Mouse (Mus musculus): ENCODE results near the gene Zfp27. TPM values are rescaled to one million over a fixed set of nuclear protein-coding genes. Genes with fewer than 3 reads are reported as not detected.
"Not testable (repeated sequence)": the region's sequence is repeated elsewhere in the genome, so short reads cannot be mapped to it uniquely, and the experiment has no call there.

Gene Zfp27
- polyA plus RNA-seq, 1 experiment from 2014 or later, result 14.2 TPM

DNA sequence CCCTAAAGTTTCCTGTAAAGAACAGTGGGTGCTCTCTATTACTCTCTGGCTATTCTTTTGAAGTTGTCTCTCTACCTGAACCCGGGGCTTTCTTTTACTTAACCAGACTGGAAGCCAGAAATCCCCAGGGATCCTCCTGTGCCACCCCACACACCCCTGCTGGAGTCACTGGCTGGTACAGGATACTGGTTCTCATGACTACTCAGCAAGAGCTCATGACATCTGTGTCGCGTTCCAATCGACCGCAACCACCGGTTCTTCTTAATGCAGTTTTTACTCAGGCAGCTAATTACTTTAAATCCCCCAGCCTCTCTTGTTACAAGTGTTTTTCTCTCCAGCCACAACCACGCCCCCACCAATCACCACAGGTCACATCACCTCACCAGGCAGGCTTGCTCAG, 26.3 kb downstream of the Zfp27 start:
- Histone ChIP-seq H3K4me1 (no peaks in the 10 kb centered on the region), H3K4me2 (no peak overlapping the region), H3K27ac (replicated peaks) (no peak overlapping the region), H3K27me3 (replicated peaks) (no peaks in the 10 kb centered on the region), H3K9ac (replicated peaks) (no peak overlapping the region), H3K36me3 (peaks cover 38% of the 10 kb centered on the region), H3K9me3 (replicated peaks) (peaks cover 15% of the 10 kb centered on the region), H3K4me3 (replicated peaks) (no peak overlapping the region)
- 77% methylated on average over 7 of the region's 7 CpGs for WGBS
- no peak for ATAC-seq (ENCODE audit: low FRiP score)

DNA sequence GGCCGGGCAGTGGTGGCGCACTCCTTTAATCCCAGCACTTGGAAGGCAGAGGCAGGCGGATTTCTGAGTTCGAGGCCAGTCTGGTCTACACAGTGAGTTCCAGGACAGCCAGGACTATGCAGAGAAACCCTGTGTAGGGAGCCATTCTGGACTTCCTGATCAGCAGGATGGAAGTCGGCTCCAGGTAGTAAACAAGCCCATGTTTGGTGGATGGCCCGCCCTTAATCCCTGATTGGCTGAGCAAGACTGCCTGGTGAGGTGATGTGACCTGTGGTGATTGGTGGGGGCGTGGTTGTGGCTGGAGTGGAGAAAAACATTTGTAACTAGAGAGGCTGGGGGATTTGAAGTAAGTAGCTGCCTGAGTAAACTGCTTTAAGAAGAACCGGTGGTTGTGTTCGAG, 28.8 kb downstream of the Zfp27 start:
- not testable (repeated sequence) for H3K27ac ChIP-seq (replicated peaks); H3K4me2 ChIP-seq; ATAC-seq (ENCODE audit: low FRiP score); H3K4me3 ChIP-seq (replicated peaks); H3K9ac ChIP-seq (replicated peaks); H3K27me3 ChIP-seq (replicated peaks); H3K4me1 ChIP-seq
- peaks cover 29% of the 10 kb centered on the region for H3K9me3 ChIP-seq (replicated peaks)
- 97% methylated on average over 9 of the region's 9 CpGs for WGBS
- peaks cover 57% of the 10 kb centered on the region for H3K36me3 ChIP-seq

DNA sequence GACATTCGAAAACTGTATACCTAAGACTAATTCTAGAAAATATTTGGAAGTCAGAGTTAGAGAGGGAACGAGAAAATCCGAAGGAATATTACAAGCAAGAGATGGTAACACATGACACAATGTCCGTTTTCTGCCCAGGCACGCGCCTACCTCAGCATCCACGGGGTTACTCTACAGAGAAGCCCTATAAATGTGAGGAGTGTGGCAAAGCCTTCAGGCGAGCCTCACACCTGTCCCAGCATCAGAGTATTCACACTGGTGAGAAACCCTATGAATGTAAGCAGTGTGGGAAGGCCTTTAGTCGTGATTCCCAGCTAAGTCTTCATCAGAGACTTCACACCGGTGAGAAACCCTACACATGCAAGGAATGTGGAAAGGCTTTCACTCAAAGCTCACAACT, 32.1 kb downstream of the Zfp27 start:
- no peaks in the 10 kb centered on the region for H3K27me3 ChIP-seq (replicated peaks)
- no peak for ATAC-seq (ENCODE audit: low FRiP score)
- H3K27ac ChIP-seq (replicated peaks), result no peak overlapping the region
- no peak overlapping the region for H3K4me2 ChIP-seq
- H3K4me1 ChIP-seq, result no peaks in the 10 kb centered on the region
- no peak overlapping the region for H3K4me3 ChIP-seq (replicated peaks)
- peaks cover 34% of the 10 kb centered on the region for H3K9me3 ChIP-seq (replicated peaks)
- peaks cover 73% of the 10 kb centered on the region for H3K36me3 ChIP-seq
- WGBS, result 94% methylated on average over 10 of the region's 10 CpGs
- H3K9ac ChIP-seq (replicated peaks), result no peak overlapping the region

DNA sequence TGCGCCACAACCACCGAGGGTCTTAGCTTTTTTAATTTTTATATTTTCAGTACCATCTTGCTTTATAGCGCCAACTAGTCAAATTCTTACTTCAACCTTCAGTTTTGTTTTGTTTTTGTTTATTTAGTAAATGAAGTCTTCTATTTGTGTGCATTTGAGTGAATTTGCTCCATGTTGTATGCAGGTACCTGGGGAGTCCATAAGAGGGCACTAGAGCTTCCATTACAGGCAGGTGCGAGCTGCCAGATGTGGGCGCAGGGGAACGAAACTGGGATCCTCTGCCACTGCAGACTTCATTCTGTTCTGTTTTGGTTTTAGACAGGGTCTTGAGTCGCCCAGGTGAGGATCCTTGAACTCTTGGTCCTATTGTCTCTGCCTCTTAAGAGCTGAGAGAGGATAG, 44.7 kb downstream of the Zfp27 start:
- 95% methylated on average over 7 of the region's 7 CpGs for WGBS
- H3K27ac ChIP-seq (replicated peaks), result no peak overlapping the region
- no peak for ATAC-seq (ENCODE audit: low FRiP score)
- H3K27me3 ChIP-seq (replicated peaks), result no peaks in the 10 kb centered on the region
- H3K9me3 ChIP-seq (replicated peaks), result no peaks in the 10 kb centered on the region
- H3K4me3 ChIP-seq (replicated peaks), result no peak overlapping the region
- peaks cover 10% of the 10 kb centered on the region; the same call in 1 of the 2 replicates for H3K36me3 ChIP-seq
- peaks cover 12% of the 10 kb centered on the region for H3K4me1 ChIP-seq
- H3K4me2 ChIP-seq, result no peak overlapping the region
- H3K9ac ChIP-seq (replicated peaks), result no peak overlapping the region

DNA sequence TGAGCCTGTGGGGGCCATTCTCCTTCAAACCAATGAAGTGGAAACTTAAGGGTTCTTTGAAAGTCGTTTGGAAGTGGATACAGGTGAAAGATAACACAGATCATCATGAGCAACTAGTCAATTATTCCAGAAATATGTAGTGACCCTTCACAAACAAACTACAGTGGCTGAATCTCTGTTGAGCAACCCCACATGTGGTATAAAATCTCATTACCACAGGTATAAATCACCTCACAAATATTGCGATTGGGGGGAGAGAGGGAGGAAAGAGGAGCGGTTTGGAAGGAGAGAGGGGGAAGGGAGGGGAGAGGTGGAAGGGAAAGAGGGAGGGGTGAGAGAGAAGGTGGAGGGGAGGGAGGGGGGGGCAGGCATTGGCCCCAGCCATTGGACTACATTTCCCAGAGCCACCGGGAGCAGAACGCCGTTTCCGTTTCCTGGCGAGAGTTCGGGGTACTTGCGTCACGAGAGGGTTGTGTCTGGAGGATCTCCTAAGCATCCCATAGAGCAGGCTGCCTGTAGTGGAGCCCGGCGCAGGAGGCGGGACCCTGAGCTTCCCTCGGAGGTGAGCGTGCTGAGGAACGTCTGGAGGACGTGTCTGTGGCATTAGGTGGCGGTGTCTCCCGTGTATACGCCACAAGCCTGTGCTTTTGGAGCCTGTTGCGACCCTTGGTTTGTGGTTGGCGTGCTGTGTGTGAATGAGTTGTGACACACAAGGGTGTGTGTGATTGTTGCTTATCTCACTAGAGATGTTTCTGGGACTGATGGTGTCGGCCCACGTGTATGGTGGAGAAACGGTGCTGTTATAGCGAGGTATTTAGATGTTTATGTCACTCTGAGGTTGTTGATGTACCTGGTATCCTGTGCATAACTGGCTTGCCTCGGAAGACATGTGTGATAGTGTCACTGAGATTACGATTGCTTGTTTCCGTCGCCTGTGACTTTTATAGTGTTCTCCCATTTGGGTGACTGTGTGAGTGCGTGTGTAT, 46.5 kb downstream of the Zfp27 start, which contains the start of gene Zfp420:
Zfp420 (plus strand) TSS at position 448 of the 986 bp plus-strand sequence.
- WGBS, result 5% methylated on average over 32 of the region's 32 CpGs
- Histone ChIP-seq H3K4me1 (peaks cover 12% of the 10 kb centered on the region), H3K4me3 (replicated peaks) (peak within 1 kb of the TSS; percentile 75), H3K36me3 (peaks cover 10% of the 10 kb centered on the region; the same call in 1 of the 2 replicates), H3K27ac (replicated peaks) (peak within 1 kb of the TSS; percentile 81), H3K27me3 (replicated peaks) (no peaks in the 10 kb centered on the region), H3K9ac (replicated peaks) (peak within 1 kb of the TSS; percentile 77), H3K4me2 (peak within 1 kb of the TSS; percentile 73), H3K9me3 (replicated peaks) (no peaks in the 10 kb centered on the region)
- peak; percentile 97 for ATAC-seq (ENCODE audit: low FRiP score)

DNA sequence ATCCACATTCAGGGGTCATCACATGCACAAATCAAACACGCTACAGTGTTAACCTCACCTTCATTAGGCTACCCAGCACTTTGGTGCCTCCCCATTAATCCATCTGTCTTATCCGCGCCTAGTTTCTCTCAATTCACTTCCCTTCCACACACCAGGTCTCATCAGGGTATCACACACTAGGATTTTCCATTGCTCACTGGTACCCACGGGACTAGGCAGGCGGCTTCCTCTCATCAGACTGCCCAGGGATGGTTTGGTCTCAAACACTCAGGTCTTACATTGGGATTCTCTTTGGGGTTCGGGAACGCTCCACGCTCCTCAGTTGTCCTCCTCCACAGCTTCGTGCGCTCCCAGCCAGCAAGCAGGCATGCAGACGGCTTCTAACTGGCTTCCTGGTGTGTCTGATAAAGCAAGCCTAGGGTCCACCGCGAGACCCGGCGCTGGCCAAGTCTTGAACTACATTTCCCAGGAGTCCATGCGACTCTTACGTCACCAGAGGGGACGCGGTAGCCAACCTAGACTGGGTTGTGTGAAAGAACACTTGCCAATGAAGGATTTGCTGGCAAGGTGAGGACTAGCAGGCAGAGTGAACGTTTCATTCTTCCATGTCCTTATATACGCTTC, 53.0 kb downstream of the Zfp27 start, which contains the start of gene Zfp940:
Zfp940 (minus strand) TSS at position 451 of the 624 bp plus-strand sequence.
- 2% methylated on average over 21 of the region's 21 CpGs for WGBS
- ATAC-seq (ENCODE audit: low FRiP score), result peak; percentile 97
- peaks cover 12% of the 10 kb centered on the region for H3K4me1 ChIP-seq
- H3K27ac ChIP-seq (replicated peaks), result peak within 1 kb of the TSS; percentile 71
- H3K4me2 ChIP-seq, result peak within 1 kb of the TSS; percentile 78
- H3K27me3 ChIP-seq (replicated peaks), result no peaks in the 10 kb centered on the region
- no peaks in the 10 kb centered on the region for H3K9me3 ChIP-seq (replicated peaks)
- H3K4me3 ChIP-seq (replicated peaks), result peak within 1 kb of the TSS; percentile 57
- peak within 1 kb of the TSS; percentile 65 for H3K9ac ChIP-seq (replicated peaks)
- H3K36me3 ChIP-seq, result peaks cover 24% of the 10 kb centered on the region

DNA sequence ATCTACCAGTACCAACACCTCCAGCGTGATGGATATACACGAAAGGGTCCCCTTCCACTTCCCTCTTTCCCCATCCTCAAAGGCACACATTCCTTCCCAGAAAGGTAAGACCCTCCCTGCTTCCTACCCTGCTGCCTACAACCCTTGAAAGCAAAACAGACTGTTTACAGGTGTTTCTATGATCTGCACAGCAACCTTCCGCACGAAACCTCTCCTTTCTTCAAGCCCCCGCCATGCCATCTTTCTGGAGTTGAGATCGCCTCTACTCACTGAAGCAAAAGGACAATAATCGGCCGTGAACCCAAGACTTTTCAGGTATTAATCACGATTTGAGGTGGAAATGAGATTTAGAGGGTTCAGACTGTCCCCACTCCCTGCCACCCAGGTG, 53.5 kb downstream of the Zfp27 start:
- Histone ChIP-seq H3K36me3 (peaks cover 24% of the 10 kb centered on the region), H3K27me3 (replicated peaks) (no peaks in the 10 kb centered on the region), H3K4me1 (peaks cover 12% of the 10 kb centered on the region), H3K9ac (replicated peaks) (peak overlapping the region; percentile 65), H3K4me3 (replicated peaks) (peak overlapping the region; percentile 57), H3K9me3 (replicated peaks) (no peaks in the 10 kb centered on the region), H3K27ac (replicated peaks) (peak overlapping the region; percentile 71), H3K4me2 (peak overlapping the region; percentile 78)
- 56% methylated on average over 9 of the region's 9 CpGs for WGBS
- ATAC-seq (ENCODE audit: low FRiP score), result peak; percentile 28; the same call in 1 of the 2 replicates

DNA sequence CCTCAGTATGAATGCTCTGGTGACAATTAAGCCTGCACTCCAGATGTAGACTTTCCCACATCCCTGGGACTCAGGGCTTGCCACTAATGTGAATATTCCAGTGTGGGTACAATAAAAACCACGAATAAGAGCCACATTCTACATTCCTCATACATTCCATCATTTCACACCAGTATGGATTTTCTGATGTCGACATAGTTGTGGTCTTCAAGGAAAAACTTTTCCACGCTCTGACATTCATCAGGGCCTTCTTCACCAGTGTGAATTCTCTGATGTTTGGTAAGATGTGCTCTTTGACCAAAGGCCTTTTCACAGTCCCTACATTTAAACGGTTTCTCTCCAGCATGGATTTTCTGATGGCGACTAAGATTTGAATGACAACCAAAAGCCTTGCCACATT, 61.8 kb downstream of the Zfp27 start:
- no peak overlapping the region for H3K27ac ChIP-seq (replicated peaks)
- H3K4me2 ChIP-seq, result no peak overlapping the region
- H3K36me3 ChIP-seq, result peaks cover 55% of the 10 kb centered on the region
- no peak overlapping the region for H3K9ac ChIP-seq (replicated peaks)
- no peak overlapping the region for H3K4me3 ChIP-seq (replicated peaks)
- no peaks in the 10 kb centered on the region for H3K27me3 ChIP-seq (replicated peaks)
- no peaks in the 10 kb centered on the region for H3K4me1 ChIP-seq
- ATAC-seq (ENCODE audit: low FRiP score), result no peak
- no peaks in the 10 kb centered on the region for H3K9me3 ChIP-seq (replicated peaks)
- WGBS, result 93% methylated on average over 5 of the region's 5 CpGs

Small RNA genes lying within 50 kb of the gene (microRNA-seq; reads per million reads assigned to microRNA genes)
- gene Mir7668, result not detected

Other genes starting within 250 kb of the Zfp27 start
- gene Catsperg2, start 179.5 kb downstream of the Zfp27 start, polyA plus RNA-seq (2015; fragmentation: Nextera tagmentation; extraction: Ambion mirVana), result 0.11 and 0.27 TPM in 2 replicates
- 13.2 and 14.1 TPM in 2 replicates for gene Zfp84, start 138.0 kb downstream of the Zfp27 start, polyA plus RNA-seq (2015; fragmentation: Nextera tagmentation; extraction: Ambion mirVana)
- gene Zfp30, start 122.6 kb downstream of the Zfp27 start, polyA plus RNA-seq (2015; fragmentation: Nextera tagmentation; extraction: Ambion mirVana), result 10.2 and 11.8 TPM in 2 replicates
- gene Zfp790, start 90.5 kb downstream of the Zfp27 start, polyA plus RNA-seq (2015; fragmentation: Nextera tagmentation; extraction: Ambion mirVana), result 20.6 and 23.4 TPM in 2 replicates
- 10.6 and 12.3 TPM in 2 replicates for gene Zfp940, start 52.9 kb downstream of the Zfp27 start, polyA plus RNA-seq (2015; fragmentation: Nextera tagmentation; extraction: Ambion mirVana)
- 19.4 and 20.5 TPM in 2 replicates for gene Zfp420, start 46.6 kb downstream of the Zfp27 start, polyA plus RNA-seq (2015; fragmentation: Nextera tagmentation; extraction: Ambion mirVana)
- gene Zfp383, start 1.7 kb upstream of the Zfp27 start, polyA plus RNA-seq (2015; fragmentation: Nextera tagmentation; extraction: Ambion mirVana), result 5.1 and 6.1 TPM in 2 replicates
- gene Zfp74, start 47.5 kb upstream of the Zfp27 start, polyA plus RNA-seq (2015; fragmentation: Nextera tagmentation; extraction: Ambion mirVana), result 20.0 and 20.2 TPM in 2 replicates
- gene Zfp568, start 77.4 kb upstream of the Zfp27 start, polyA plus RNA-seq (2015; fragmentation: Nextera tagmentation; extraction: Ambion mirVana), result 5.1 and 6.9 TPM in 2 replicates
- gene Zfp14, start 144.8 kb upstream of the Zfp27 start, polyA plus RNA-seq (2015; fragmentation: Nextera tagmentation; extraction: Ambion mirVana), result 8.4 and 11.2 TPM in 2 replicates
- 10.6 and 10.9 TPM in 2 replicates for gene Zfp82, start 166.3 kb upstream of the Zfp27 start, polyA plus RNA-seq (2015; fragmentation: Nextera tagmentation; extraction: Ambion mirVana)
- gene Gm26920, start 183.8 kb upstream of the Zfp27 start, polyA plus RNA-seq (2015; fragmentation: Nextera tagmentation; extraction: Ambion mirVana), result 1.3 and 1.9 TPM in 2 replicates
- gene Zfp566, start 184.0 kb upstream of the Zfp27 start, polyA plus RNA-seq (2015; fragmentation: Nextera tagmentation; extraction: Ambion mirVana), result 13.2 and 15.6 TPM in 2 replicates
- gene Zfp260, start 188.2 kb upstream of the Zfp27 start, polyA plus RNA-seq (2015; fragmentation: Nextera tagmentation; extraction: Ambion mirVana), result 78.0 and 82.0 TPM in 2 replicates
- gene Zfp382, start 215.4 kb upstream of the Zfp27 start, polyA plus RNA-seq (2015; fragmentation: Nextera tagmentation; extraction: Ambion mirVana), result 20.4 and 20.9 TPM in 2 replicates